Mouse (Mus musculus) bone marrow macrophage, adult 2 months (primary cell): ENCODE data around the gene Casp3. TPM values are rescaled to one million over a fixed set of nuclear protein-coding genes. Genes with fewer than 3 reads are reported as not detected.

ENCODE experiments used
- H3K27ac ChIP-seq: 2 replicates; pipeline ENCODE4 v1.5.1; 2012; ENCODE audit warnings: low read depth, low read length; ENCODE audit not compliant: insufficient read depth
- H3K4me1 ChIP-seq: 2 replicates; pipeline ENCODE4 v1.6.1; 2012; ENCODE audit warnings: low read length; ENCODE audit not compliant: control insufficient read depth, insufficient read depth
- H3K4me3 ChIP-seq: 2 replicates; pipeline ENCODE4 v1.5.1; 2012; ENCODE audit warnings: mild to moderate bottlenecking, low read length, moderate library complexity; ENCODE audit not compliant: insufficient read depth
- CTCF ChIP-seq: IDR thresholded peaks from 2 replicates; pipeline ENCODE4 v1.5.1; 2012; ENCODE audit warnings: low read depth, mild to moderate bottlenecking, low read length, moderate library complexity
- POLR2A ChIP-seq: IDR thresholded peaks from 2 replicates; pipeline ENCODE4 v1.6.1; 2012; ENCODE audit warnings: mild to moderate bottlenecking, low read depth, low read length, borderline replicate concordance
- polyA plus RNA-seq: library from polyadenylated mRNA; stranded (reverse); fragments of >200 nt; gene quantifications from 2 replicates; pipeline ENCODE4 v1.2.4, GENCODE M21; 2012; ENCODE audit not compliant: missing spikeins, insufficient read depth, insufficient read length

Casp3 gene
- polyA plus RNA-seq, 1 experiment = 36.5 TPM

DNA sequence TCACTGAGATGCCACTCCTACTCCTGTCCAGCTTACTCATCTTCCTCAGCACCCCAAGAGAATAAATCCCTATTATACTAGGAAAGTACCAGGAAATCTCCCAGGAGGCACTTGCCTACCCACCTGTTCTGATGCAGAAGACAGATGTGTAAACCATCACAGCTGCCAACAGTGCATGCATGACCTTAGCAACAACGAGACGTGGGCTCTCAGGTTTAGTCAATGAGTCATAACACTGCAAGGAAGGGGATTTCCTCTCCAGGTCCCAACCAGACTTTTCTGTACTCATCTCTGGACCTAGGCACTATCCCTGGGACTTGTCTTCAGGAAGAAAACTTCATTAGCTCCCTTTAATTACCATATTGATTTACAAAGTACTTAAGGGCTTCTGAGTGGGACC lies 38.8 kb downstream of the Casp3 start:
- no peak overlapping the region for H3K27ac ChIP-seq
- TF ChIP-seq POLR2A (no peak), CTCF (no peak)
- no peak overlapping the region for H3K4me3 ChIP-seq
- peaks cover 6% of the 10 kb centered on the region for H3K4me1 ChIP-seq

DNA sequence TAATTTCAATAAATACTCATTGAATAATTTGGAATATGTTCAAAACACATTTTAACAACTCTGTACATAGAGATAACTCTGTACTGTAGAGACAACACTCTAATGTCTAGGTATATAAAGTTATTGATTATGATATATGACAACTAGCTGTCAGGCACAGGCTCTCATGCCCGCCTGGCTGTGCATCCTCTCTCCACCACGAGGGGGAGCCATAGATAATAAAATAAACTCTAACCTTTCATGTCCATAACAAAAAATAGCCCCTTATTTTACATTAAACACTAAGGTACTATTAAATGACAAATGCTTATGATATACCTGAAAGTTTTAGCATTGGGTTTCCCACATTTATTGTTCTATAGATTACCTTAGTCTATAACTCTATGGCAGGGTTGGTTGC lies 54.4 kb downstream of the Casp3 start:
- no peak overlapping the region for H3K27ac ChIP-seq
- peaks cover 4% of the 10 kb centered on the region for H3K4me1 ChIP-seq
- H3K4me3 ChIP-seq = no peak overlapping the region
- no peak for TF ChIP-seq POLR2A
- peak; percentile 70 for TF ChIP-seq CTCF

DNA sequence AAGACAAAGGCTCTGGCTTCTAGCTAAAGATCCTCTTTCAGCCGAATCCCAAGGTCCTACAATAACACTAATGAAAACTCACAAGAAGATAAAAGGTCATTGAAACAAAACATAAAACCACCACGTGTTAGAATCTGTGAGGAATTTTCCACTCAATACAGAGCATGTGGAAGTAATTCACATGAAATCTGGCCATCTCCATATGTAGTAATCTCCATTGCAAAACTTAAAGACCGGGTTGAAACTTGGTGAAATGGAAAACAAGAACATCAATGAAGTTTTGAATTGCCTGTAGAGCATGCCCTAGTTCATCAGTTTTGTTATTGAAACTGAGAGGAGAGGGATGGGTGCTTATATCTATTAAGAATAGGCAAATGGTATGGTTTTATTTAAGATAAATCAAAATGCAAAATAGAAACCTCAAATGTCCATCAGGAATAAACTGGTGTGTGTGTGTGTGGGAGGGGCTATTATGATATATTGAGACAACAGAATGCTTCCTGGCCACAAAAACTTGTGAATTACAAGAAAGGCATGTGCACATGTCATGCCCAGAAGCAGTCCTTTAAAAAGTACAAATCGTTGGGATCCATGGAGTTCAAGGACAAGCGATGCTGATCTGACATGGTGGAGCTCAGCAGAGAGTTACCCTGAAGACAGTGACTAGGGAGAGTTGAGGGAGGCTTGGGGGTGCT lies 63.7 kb downstream of the Casp3 start:
- peaks cover 11% of the 10 kb centered on the region for H3K4me1 ChIP-seq
- TF ChIP-seq POLR2A (no peak), CTCF (no peak)
- H3K4me3 ChIP-seq = no peak overlapping the region
- H3K27ac ChIP-seq = no peak overlapping the region

DNA sequence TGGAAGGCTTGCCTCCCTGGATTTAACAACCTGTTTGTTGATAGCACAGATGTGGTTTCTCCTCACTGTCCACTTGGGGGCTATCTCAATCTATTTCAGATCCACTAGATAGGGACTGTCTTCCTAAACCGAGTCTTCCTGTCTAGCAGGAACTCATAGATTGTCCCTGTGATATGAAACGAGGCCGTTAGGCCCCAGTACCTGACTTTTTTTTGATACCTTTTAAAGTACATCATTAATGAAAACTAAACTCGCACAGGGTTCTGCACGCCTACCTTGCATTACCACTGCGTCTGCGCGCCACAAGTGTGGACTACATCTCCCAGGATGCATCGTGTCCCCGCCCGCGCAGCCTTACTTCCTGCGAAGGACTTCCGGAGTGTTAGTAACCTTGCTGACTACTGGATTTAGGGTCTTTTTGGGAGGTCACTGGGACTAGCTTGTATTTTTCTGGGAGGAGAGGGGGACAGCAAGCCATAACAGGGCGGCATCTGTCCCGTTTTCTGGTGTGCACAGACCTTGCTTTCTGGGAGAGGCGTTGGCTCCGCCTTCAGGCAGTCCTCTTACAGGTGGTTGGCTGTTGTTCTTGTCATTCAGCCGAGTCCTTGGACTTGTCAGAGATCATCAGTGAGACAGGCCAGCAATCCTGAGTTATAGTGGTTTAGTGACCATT lies 69.7 kb downstream of the Casp3 start:
- TF ChIP-seq CTCF (no peak), POLR2A (no peak)
- H3K27ac ChIP-seq = peak overlapping the region; percentile 93
- H3K4me3 ChIP-seq = peak overlapping the region; percentile 73
- H3K4me1 ChIP-seq = peaks cover 4% of the 10 kb centered on the region

Other genes with a start within 250 kb of the Casp3 start
- gene Acsl1, start 146.3 kb upstream of the Casp3 start, polyA plus RNA-seq = 21.6 and 23.2 TPM in 2 replicates
- 15.1 and 16.7 TPM in 2 replicates for gene Cenpu, start 65.3 kb upstream of the Casp3 start, polyA plus RNA-seq
- gene Primpol, start 79 bp upstream of the Casp3 start, polyA plus RNA-seq = 16.6 and 21.3 TPM in 2 replicates
- 107 and 110 TPM in 2 replicates for gene Irf2, start 122.4 kb downstream of the Casp3 start, polyA plus RNA-seq